Mouse (Mus musculus) cerebellum, adult 9-10 months (tissue): ENCODE data around the gene Spaca9.

Experiments
- DNase-seq: peaks from one replicate; pipeline ENCODE4 v3.0.0; 2022

Gene Spaca9

GRCm38 (mm10) chr2:28662891-28663290 is 36.6 kb downstream of the Spaca9 start:
- DNase-seq, result no peak

GRCm38 (mm10) chr2:28656216-28656615 is 43.3 kb downstream of the Spaca9 start:
- no peak for DNase-seq

GRCm38 (mm10) chr2:28654295-28654694 is 45.2 kb downstream of the Spaca9 start:
- DNase-seq, result no peak

- DNase-seq, result no peak
These were observed 46.2 kb downstream of the Spaca9 start for GRCm38 (mm10) chr2:28653351-28653750.

GRCm38 (mm10) chr2:28650526-28650925 is 49.0 kb downstream of the Spaca9 start:
- DNase-seq, result peak; percentile 26

- no peak for DNase-seq
These were observed 56.4 kb downstream of the Spaca9 start for GRCm38 (mm10) chr2:28643081-28643480.
